Mouse (Mus musculus) intestine, embryonic 16.5 days (tissue): Measurements from ENCODE around the gene Srm. TPM values are rescaled to one million over a fixed set of nuclear protein-coding genes. Genes with fewer than 3 reads are reported as not detected.

Experiments
- ATAC-seq: fragments of 200-750 bp; cut with Nextera tagmentation; 2 replicates; pipeline ENCODE4 v1.8.0; 2017; ENCODE audit warnings: moderate TSS enrichment, moderate library complexity
- H3K27ac ChIP-seq: fragments of 300-500 bp; sonication (generic); 2 replicates; pipeline ENCODE4 v1.5.1; 2014; ENCODE audit warnings: mild to moderate bottlenecking, low read length
- H3K27me3 ChIP-seq: fragments of 300-500 bp; sonication (generic); replicated peaks from 2 replicates; pipeline ENCODE4 v1.6.1; 2014; ENCODE audit warnings: low read length, control low read depth, mixed read lengths; ENCODE audit not compliant: control insufficient read depth, insufficient read depth
- H3K36me3 ChIP-seq: fragments of 300-500 bp; sonication (generic); 2 replicates; pipeline ENCODE4 v1.6.1; 2014; ENCODE audit warnings: low read length, control low read depth; ENCODE audit not compliant: control insufficient read depth, insufficient read depth
- H3K4me1 ChIP-seq: fragments of 300-500 bp; sonication (generic); 2 replicates; pipeline ENCODE4 v1.6.1; 2014; ENCODE audit warnings: low read length, control low read depth, mixed read lengths; ENCODE audit not compliant: control insufficient read depth, insufficient read depth
- H3K4me2 ChIP-seq: fragments of 300-500 bp; sonication (generic); 2 replicates; pipeline ENCODE4 v1.6.1; 2014; ENCODE audit warnings: low read depth, low read length, control low read depth
- H3K4me3 ChIP-seq: fragments of 300-500 bp; sonication (generic); 2 replicates; pipeline ENCODE4 v1.5.1; 2014; ENCODE audit warnings: mild to moderate bottlenecking, low read length
- H3K9ac ChIP-seq: fragments of 300-500 bp; sonication (generic); 2 replicates; pipeline ENCODE4 v1.6.1; 2014; ENCODE audit warnings: low read depth, low read length
- H3K9me3 ChIP-seq: fragments of 300-500 bp; sonication (generic); 2 replicates; pipeline ENCODE4 v1.6.1; 2016; ENCODE audit warnings: low read length, control low read depth; ENCODE audit not compliant: control insufficient read depth
- WGBS: fragments of 180-500 bp; shearing (Covaris S2); extraction: QIAGEN DNeasy Blood & Tissue Kit; methylation state at CpG from one replicate; pipeline ENCODE4 v1.1.7; 2014; 5-methylcytosine and 5-hydroxymethylcytosine counted together
- polyA plus RNA-seq: library from polyadenylated mRNA; unstranded; fragments of >200 nt; fragmentation: Nextera tagmentation; extraction: Ambion mirVana; gene quantifications from 2 replicates; pipeline ENCODE4 v1.2.1, GENCODE M21; 2015

The Srm gene
- polyA plus RNA-seq, 1 experiment from 2014 or later = 170 TPM

DNA sequence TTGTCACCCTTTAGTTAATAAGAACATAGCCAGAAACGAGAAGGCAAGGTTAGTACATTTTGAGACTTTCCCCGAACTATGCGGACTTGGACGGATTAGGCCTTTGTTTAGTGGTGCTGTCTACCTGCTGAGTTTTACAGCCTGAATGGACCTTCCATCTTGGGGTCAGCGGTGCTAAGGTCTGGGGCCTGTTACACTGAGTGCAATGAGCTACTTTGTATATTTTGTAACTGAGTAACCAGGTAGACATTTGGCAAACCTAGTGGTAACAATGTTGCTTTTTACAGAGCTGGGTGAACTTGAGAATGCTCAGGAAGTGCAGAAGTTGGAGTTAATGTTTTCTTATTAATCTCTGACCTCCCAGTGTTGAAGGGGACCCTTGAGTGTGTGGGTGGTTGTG lies 49.8 kb downstream of the Srm start:
- Histone ChIP-seq H3K4me3 (no peak overlapping the region), H3K9me3 (no peaks in the 10 kb centered on the region), H3K9ac (no peak overlapping the region), H3K36me3 (no peaks in the 10 kb centered on the region), H3K27ac (no peak overlapping the region), H3K27me3 (no peaks in the 10 kb centered on the region), H3K4me2 (no peak overlapping the region), H3K4me1 (peaks cover 7% of the 10 kb centered on the region)
- ATAC-seq = no peak; the same call in 1 of the 2 replicates
- 70% methylated on average over 5 of the region's 5 CpGs for WGBS

DNA sequence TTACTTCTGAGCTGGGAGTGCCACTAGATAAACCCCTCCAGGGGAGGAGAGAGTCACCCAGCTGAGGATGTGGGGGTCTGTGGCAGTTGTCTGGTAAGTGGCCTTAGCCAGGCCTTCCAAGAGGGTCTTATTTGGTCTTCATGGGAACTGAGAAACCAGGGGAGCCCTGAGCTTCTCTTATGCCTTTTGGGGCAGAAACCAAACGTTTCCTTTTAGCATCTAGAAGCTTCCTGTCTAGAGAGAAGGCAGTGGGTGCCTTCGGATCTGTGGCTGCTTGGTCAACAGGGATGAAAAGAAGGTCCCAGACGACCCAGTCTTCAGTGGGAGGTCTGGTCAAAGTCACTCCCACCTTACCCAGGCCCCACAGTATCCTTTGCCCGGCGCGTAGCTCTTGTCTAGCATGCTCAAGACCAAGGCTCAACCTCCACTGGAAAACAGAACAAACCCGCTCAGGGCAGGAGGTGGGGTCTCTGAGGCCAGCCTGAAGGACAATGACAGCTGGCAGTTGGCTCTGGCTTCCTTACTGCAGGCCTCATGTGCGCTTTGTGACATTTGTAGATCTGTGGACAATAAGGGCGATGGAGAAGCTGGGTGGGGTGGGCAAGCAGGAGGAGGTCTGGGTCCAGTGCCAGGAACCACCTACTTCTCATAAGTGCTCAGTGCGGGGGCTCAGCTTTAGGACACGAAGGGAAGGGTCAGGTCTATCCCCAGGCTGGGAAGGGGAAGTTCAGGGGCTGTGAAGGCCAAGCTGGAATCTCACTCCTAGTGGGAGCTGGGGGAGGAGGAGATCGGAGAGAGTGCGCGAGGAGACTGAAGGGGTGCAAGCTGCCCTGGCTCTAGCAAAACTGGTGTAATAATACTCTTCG lies 52.2 kb downstream of the Srm start, which contains the start of gene Gm572:
TSS of gene Gm572 (plus strand) at position 27 of the 866 bp plus-strand sequence.
- 0 out of 2 replicates have a peak within 1 kb of the TSS, but pooled peaks have one; percentile 13 for H3K4me3 ChIP-seq
- H3K4me1 ChIP-seq = peaks cover 5% of the 10 kb centered on the region
- 59% methylated on average over 15 of the region's 15 CpGs for WGBS
- H3K9me3 ChIP-seq = no peaks in the 10 kb centered on the region
- H3K27me3 ChIP-seq = no peaks in the 10 kb centered on the region
- H3K36me3 ChIP-seq = no peaks in the 10 kb centered on the region
- H3K27ac ChIP-seq = peak within 1 kb of the TSS; percentile 40
- peak; percentile 29 for ATAC-seq
- peak within 1 kb of the TSS; percentile 30; the same call in 1 of the 2 replicates for H3K9ac ChIP-seq
- peak within 1 kb of the TSS; percentile 40 for H3K4me2 ChIP-seq

GRCm38 (mm10) chr4:148644157-148644511 lies 52.8 kb downstream of the Srm start:
- H3K36me3 ChIP-seq = no peaks in the 10 kb centered on the region
- H3K27ac ChIP-seq = peak overlapping the region; percentile 40
- ATAC-seq = peak; percentile 45
- 0 out of 2 replicates have a peak overlapping the region, but pooled peaks have one; percentile 13 for H3K4me3 ChIP-seq
- peaks cover 5% of the 10 kb centered on the region for H3K4me1 ChIP-seq
- H3K4me2 ChIP-seq = peak overlapping the region; percentile 40
- WGBS = 2% methylated on average over 9 of the region's 9 CpGs
- no peaks in the 10 kb centered on the region for H3K9me3 ChIP-seq
- no peaks in the 10 kb centered on the region for H3K27me3 ChIP-seq
- H3K9ac ChIP-seq = peak overlapping the region; percentile 30; the same call in 1 of the 2 replicates

Other genes starting within 250 kb of the Srm start
- gene Ubiad1, start 146.7 kb upstream of the Srm start, polyA plus RNA-seq = 23.6 and 24.6 TPM in 2 replicates
- 9.2 and 10.9 TPM in 2 replicates for gene Mtor, start 142.9 kb upstream of the Srm start, polyA plus RNA-seq
- gene Angptl7, start 91.0 kb upstream of the Srm start, polyA plus RNA-seq = 1.1 TPM in 2 replicates
- 67.3 and 72.0 TPM in 2 replicates for gene Exosc10, start 33.1 kb upstream of the Srm start, polyA plus RNA-seq
- 0.29 and 0.84 TPM in 2 replicates for gene Masp2, start 11.1 kb downstream of the Srm start, polyA plus RNA-seq
- gene Tardbp, start 35.5 kb downstream of the Srm start, polyA plus RNA-seq = 230 and 259 TPM in 2 replicates
- gene Gm572, start 51.8 kb downstream of the Srm start, polyA plus RNA-seq = not detected in 2 replicates
- gene Casz1, start 212.9 kb downstream of the Srm start, polyA plus RNA-seq = 4.7 and 5.9 TPM in 2 replicates